Mouse (Mus musculus) intestine, postnatal 0 days (tissue): ENCODE results near the gene Pmis2. TPM values are rescaled to one million over a fixed set of nuclear protein-coding genes. Genes with fewer than 3 reads are reported as not detected.

Source experiments
- ATAC-seq: fragments of 200-750 bp; cut with Nextera tagmentation; 2 replicates; pipeline ENCODE4 v1.8.0; 2017; ENCODE audit warnings: mild to moderate bottlenecking, moderate TSS enrichment, moderate library complexity
- H3K27ac ChIP-seq: fragments of 300-500 bp; sonication (generic); 2 replicates; pipeline ENCODE4 v1.5.1; 2014; ENCODE audit warnings: mild to moderate bottlenecking, low read depth, low read length, moderate library complexity
- H3K27me3 ChIP-seq: fragments of 300-500 bp; sonication (generic); replicated peaks from 2 replicates; pipeline ENCODE4 v1.6.1; 2014; ENCODE audit warnings: low read length, mixed read lengths; ENCODE audit not compliant: control insufficient read depth, insufficient read depth
- H3K36me3 ChIP-seq: fragments of 300-500 bp; sonication (generic); 2 replicates; pipeline ENCODE4 v1.6.1; 2014; ENCODE audit warnings: mild to moderate bottlenecking, moderate library complexity; ENCODE audit not compliant: control insufficient read depth, insufficient read depth
- H3K4me1 ChIP-seq: fragments of 300-500 bp; sonication (generic); replicated peaks from 2 replicates; pipeline ENCODE4 v1.6.1; 2014; ENCODE audit warnings: antibody characterized with exemption, low read length, mixed read lengths; ENCODE audit not compliant: control insufficient read depth, insufficient read depth
- H3K4me2 ChIP-seq: fragments of 300-500 bp; sonication (generic); replicated peaks from 2 replicates; pipeline ENCODE4 v1.6.1; 2014; ENCODE audit warnings: low read depth, mild to moderate bottlenecking, moderate library complexity
- H3K4me3 ChIP-seq: fragments of 300-500 bp; sonication (generic); 2 replicates; pipeline ENCODE4 v1.5.1; 2014; ENCODE audit warnings: low read depth, low read length
- H3K9ac ChIP-seq: fragments of 300-500 bp; sonication (generic); 2 replicates; pipeline ENCODE4 v1.6.1; 2014; ENCODE audit warnings: mild to moderate bottlenecking, low read depth, low read length
- H3K9me3 ChIP-seq: fragments of 300-500 bp; sonication (generic); 2 replicates; pipeline ENCODE4 v1.6.1; 2016; ENCODE audit warnings: mixed run types; ENCODE audit not compliant: control insufficient read depth
- CTCF ChIP-seq: sonication (generic); IDR thresholded peaks from 2 replicates; pipeline ENCODE4 v1.5.1; 2016; ENCODE audit warnings: low read depth, mild to moderate bottlenecking, control low read depth, antibody characterized with exemption, moderate library complexity
- WGBS: fragments of 180-500 bp; shearing (Covaris S2); extraction: QIAGEN DNeasy Blood & Tissue Kit; methylation state at CpG from one replicate; pipeline ENCODE4 v1.1.7; 2014; 5-methylcytosine and 5-hydroxymethylcytosine counted together
- polyA plus RNA-seq: library from polyadenylated mRNA; unstranded; fragments of >200 nt; fragmentation: Nextera tagmentation; extraction: Ambion mirVana; gene quantifications from 2 replicates; pipeline ENCODE4 v1.2.1, GENCODE M21; 2015

Gene Pmis2
- polyA plus RNA-seq, 1 experiment from 2014 or later = not detected

DNA sequence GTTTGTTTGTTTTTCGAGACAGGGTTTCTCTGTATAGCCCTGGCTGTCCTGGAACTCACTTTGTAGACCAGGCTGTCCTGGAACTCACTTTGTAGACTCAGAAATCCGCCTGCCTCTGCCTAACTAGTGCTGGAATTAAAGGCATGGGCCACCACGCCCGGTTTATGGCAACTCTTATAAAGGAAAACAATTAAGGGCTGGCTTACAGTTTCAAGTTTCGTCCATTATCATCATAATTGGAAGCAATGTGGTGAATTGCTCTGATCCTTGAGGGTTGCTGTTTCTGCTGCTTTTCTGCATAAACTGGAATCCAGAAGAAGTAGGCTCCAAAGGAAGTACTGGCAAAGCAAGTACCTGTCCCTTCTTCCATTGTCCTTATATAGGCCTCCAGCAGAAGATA lies 44.8 kb downstream of the Pmis2 start:
- H3K4me2 ChIP-seq = 0 out of 2 replicates have a peak overlapping the region, but pooled peaks have one; percentile 85
- ATAC-seq = no peak
- 82% methylated on average over 5 of the region's 5 CpGs for WGBS

DNA sequence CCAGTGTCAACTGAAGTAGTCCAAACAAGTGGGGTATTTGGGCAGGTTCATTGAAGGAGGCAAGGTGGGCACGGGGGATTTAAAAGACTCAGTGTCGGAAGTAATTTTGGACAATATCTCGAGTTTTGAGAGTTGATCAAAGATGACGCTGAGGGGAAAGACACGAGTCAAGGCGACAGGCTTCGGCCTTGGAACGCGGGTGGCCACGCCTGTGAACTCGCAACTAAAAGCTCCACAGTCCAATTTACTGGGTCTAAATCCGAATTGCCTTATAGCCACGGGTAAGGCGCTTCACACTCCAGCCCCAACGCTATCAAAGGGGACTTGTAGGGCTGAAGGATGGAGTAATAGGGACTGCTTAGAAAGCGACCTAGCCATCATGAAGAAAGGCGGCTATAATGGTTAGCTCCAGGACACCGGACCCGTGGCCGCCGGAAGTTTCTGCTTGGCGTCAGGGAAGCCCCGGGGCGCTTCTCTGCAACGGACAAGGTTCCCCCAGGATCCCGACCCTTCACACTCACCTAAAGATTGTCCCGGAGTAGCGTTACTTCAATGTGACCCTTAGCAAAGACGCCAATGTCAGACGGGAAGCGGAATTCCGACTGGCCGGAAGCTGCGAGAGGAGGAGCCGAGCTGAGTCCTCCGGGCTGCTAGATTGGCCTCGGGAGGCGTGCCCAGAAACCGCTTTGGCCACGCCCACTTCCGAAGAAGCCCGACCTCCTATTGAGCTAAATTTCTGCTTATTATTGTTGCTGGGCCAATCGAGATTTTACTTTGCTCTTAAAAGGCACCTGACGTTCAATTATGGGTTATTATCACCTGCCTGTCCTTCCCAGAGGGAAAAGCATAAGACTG lies 45.6 kb downstream of the Pmis2 start, which contains the start of gene Cox6b1:
TSS of gene Cox6b1 (minus strand) at position 622 of the 855 bp plus-strand sequence.
- TF ChIP-seq CTCF = no peak
- WGBS = under 1% methylated on average over 44 of the region's 44 CpGs
- peak; percentile 90 for ATAC-seq
- Histone ChIP-seq H3K27me3 (peaks cover 5% of the 10 kb centered on the region), H3K27ac (peak within 1 kb of the TSS; percentile 65), H3K4me2 (peak within 1 kb of the TSS; percentile 85), H3K36me3 (peaks cover 19% of the 10 kb centered on the region), H3K4me1 (no peaks in the 10 kb centered on the region), H3K4me3 (peak within 1 kb of the TSS; percentile 74), H3K9me3 (no peaks in the 10 kb centered on the region), H3K9ac (peak within 1 kb of the TSS; percentile 57)

More for the DNA sequence above, 44.8 kb downstream of the Pmis2 start:
- H3K36me3 ChIP-seq = peaks cover 19% of the 10 kb centered on the region
- H3K9me3 ChIP-seq = no peaks in the 10 kb centered on the region
- H3K27ac ChIP-seq = no peak overlapping the region
- H3K27me3 ChIP-seq = peaks cover 10% of the 10 kb centered on the region
- H3K4me3 ChIP-seq = no peak overlapping the region
- H3K9ac ChIP-seq = no peak overlapping the region
- H3K4me1 ChIP-seq = no peaks in the 10 kb centered on the region
- no peak for TF ChIP-seq CTCF

Other genes with a start within 250 kb of the Pmis2 start
- gene Nfkbid, start 249.9 kb downstream of the Pmis2 start, polyA plus RNA-seq = 1.2 and 1.3 TPM in 2 replicates
- gene Aplp1, start 226.1 kb downstream of the Pmis2 start, polyA plus RNA-seq = 28.2 and 30.1 TPM in 2 replicates
- 0.08 and 0.09 TPM in 2 replicates for gene Kirrel2, start 213.9 kb downstream of the Pmis2 start, polyA plus RNA-seq
- 0.10 TPM in 1 of 2 replicates, not detected in the other for gene Nphs1, start 213.3 kb downstream of the Pmis2 start, polyA plus RNA-seq
- 3.9 and 5.4 TPM in 2 replicates for gene Prodh2, start 178.0 kb downstream of the Pmis2 start, polyA plus RNA-seq
- 2.6 and 2.8 TPM in 2 replicates for gene Arhgap33, start 136.5 kb downstream of the Pmis2 start, polyA plus RNA-seq
- 50.6 and 55.7 TPM in 2 replicates for gene Hspb6, start 119.4 kb downstream of the Pmis2 start, polyA plus RNA-seq
- gene Proser3, start 119.3 kb downstream of the Pmis2 start, polyA plus RNA-seq = 1.9 and 2.0 TPM in 2 replicates
- gene Lin37, start 111.8 kb downstream of the Pmis2 start, polyA plus RNA-seq = 31.4 and 33.9 TPM in 2 replicates
- 65.9 and 68.6 TPM in 2 replicates for gene U2af1l4, start 108.3 kb downstream of the Pmis2 start, polyA plus RNA-seq
- 0.83 and 1.2 TPM in 2 replicates for gene Gm49396, start 108.3 kb downstream of the Pmis2 start, polyA plus RNA-seq
- 247 and 259 TPM in 2 replicates for gene Psenen, start 108.0 kb downstream of the Pmis2 start, polyA plus RNA-seq
- gene Igflr1, start 106.2 kb downstream of the Pmis2 start, polyA plus RNA-seq = 0.73 and 1.2 TPM in 2 replicates
- gene Kmt2b, start 82.9 kb downstream of the Pmis2 start, polyA plus RNA-seq = 5.6 and 5.8 TPM in 2 replicates
- 1.2 TPM in 2 replicates for gene Zbtb32, start 72.7 kb downstream of the Pmis2 start, polyA plus RNA-seq
- 1.0 and 1.6 TPM in 2 replicates for gene Upk1a, start 58.8 kb downstream of the Pmis2 start, polyA plus RNA-seq
- 1,664 and 1,738 TPM in 2 replicates for gene Cox6b1, start 45.5 kb downstream of the Pmis2 start, polyA plus RNA-seq
- gene Etv2, start 35.8 kb downstream of the Pmis2 start, polyA plus RNA-seq = not detected in 2 replicates
- gene Rbm42, start 21.3 kb downstream of the Pmis2 start, polyA plus RNA-seq = 87.8 and 88.9 TPM in 2 replicates
- gene Haus5, start 6.6 kb downstream of the Pmis2 start, polyA plus RNA-seq = 38.3 and 38.7 TPM in 2 replicates
- 4.6 and 6.0 TPM in 2 replicates for gene 2200002J24Rik, start 27.3 kb upstream of the Pmis2 start, polyA plus RNA-seq
- gene Atp4a, start 40.6 kb upstream of the Pmis2 start, polyA plus RNA-seq = 0.35 and 0.80 TPM in 2 replicates
- 158 and 161 TPM in 2 replicates for gene Tmem147, start 57.9 kb upstream of the Pmis2 start, polyA plus RNA-seq
- gene Gapdhs, start 72.1 kb upstream of the Pmis2 start, polyA plus RNA-seq = not detected in 2 replicates
- 2.7 and 2.9 TPM in 2 replicates for gene Sbsn, start 79.9 kb upstream of the Pmis2 start, polyA plus RNA-seq
- 27.8 and 28.2 TPM in 2 replicates for gene Dmkn, start 92.2 kb upstream of the Pmis2 start, polyA plus RNA-seq
- 4.1 and 4.8 TPM in 2 replicates for gene Krtdap, start 116.3 kb upstream of the Pmis2 start, polyA plus RNA-seq
- gene Ffar2, start 152.2 kb upstream of the Pmis2 start, polyA plus RNA-seq = 12.5 and 12.6 TPM in 2 replicates
- 0.21 and 0.47 TPM in 2 replicates for gene Ffar3, start 184.6 kb upstream of the Pmis2 start, polyA plus RNA-seq
- 0.13 and 0.21 TPM in 2 replicates for gene Ffar1, start 190.0 kb upstream of the Pmis2 start, polyA plus RNA-seq
- 0.27 and 0.51 TPM in 2 replicates for gene Cd22, start 208.7 kb upstream of the Pmis2 start, polyA plus RNA-seq
- gene Mag, start 243.3 kb upstream of the Pmis2 start, polyA plus RNA-seq = 0.18 and 0.31 TPM in 2 replicates